Comparison of ENCODE assay signal across 8 mouse cellular contexts in the genomic region with DNA sequence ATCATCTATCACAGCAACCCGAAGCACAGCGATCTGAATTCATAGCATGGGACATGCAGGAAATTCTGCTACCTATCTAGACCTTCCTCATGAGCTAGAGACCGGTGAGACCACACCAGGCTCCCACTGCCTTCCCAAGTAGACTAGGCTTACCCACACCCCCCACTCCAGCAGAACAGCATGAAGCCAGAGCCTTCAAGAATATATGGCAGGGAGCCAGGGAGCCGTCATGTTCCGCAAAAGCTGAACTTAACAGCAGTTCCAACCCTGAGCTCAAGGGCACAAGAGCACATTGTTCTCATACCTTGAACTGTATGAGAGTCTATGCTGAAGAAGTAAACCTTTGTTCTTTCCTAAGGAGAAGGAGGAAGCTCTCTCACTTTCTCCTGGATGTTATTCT. TPM values are rescaled to one million over a fixed set of nuclear protein-coding genes. Genes with fewer than 3 reads are reported as not detected.
DNase-seq lines count a peak whose midpoint lies in the region; ATAC-seq lines count a peak whose summit lies in the region.

No protein-coding gene starts in this region.

- no peak overlapping the region for H3K4me3 ChIP-seq in heart, embryonic 12.5 days

- peaks cover 22% of the 10 kb centered on the region for H3K4me1 ChIP-seq in heart, embryonic 12.5 days (replicated peaks)

- WGBS in heart, embryonic 12.5 days: 46% methylated on average over 5 of the region's 5 CpGs

- H3K27ac ChIP-seq in heart, embryonic 12.5 days (ENCODE audit: poor library complexity, severe bottlenecking): peak overlapping the region; percentile 49

- no peak overlapping the region for H3K9ac ChIP-seq in heart, embryonic 12.5 days

- peak; percentile 66 for ATAC-seq in heart, embryonic 12.5 days (ENCODE audit: insufficient number of reproducible peaks, low FRiP score)
- ATAC-seq in CD4-positive, CD25-positive, alpha-beta regulatory T cell, adult 4 months: no peak

- DNase-seq in heart, adult 8-10 months (ENCODE audit: low spot score): no peak
- peak; percentile 40 for DNase-seq in right cerebral cortex, postnatal 4 days
- no peak for DNase-seq in right cerebral cortex, postnatal 25 days
- DNase-seq in lung, adult 18-20 months: peak; percentile 73 to 83
- DNase-seq in yolk sac, embryonic 10.5 days (ENCODE audit: low spot score): no peak
- no peak for DNase-seq in c-Kit-positive CD71-positive TER-119-positive erythroid progenitor cells, embryonic 14.5 days (ENCODE audit: low spot score)

- H3K4me2 ChIP-seq in heart, embryonic 12.5 days: peak overlapping the region; percentile 41

- H3K9me3 ChIP-seq in heart, embryonic 12.5 days (replicated peaks): peaks cover 4% of the 10 kb centered on the region; the same call in 1 of the 2 replicates

- no peaks in the 10 kb centered on the region for H3K27me3 ChIP-seq in heart, embryonic 12.5 days (replicated peaks)

- no peaks in the 10 kb centered on the region for H3K36me3 ChIP-seq in heart, embryonic 12.5 days

RNA-seq across cellular contexts. Expression of a gene that starts 32.4 kb away (rescaled TPM):
- polyA plus RNA-seq in heart, embryonic 12.5 days (2016; fragmentation: Nextera tagmentation; extraction: Ambion mirVana): 6.4 and 6.5 TPM in 2 replicates
- total RNA-seq in heart, adult 8-10 months (2022): 1 to 10 TPM; 1.1 to 3.0 (median 2.0) TPM
- polyA plus RNA-seq in CD4-positive, CD25-positive, alpha-beta regulatory T cell, adult 4 months (2017; shearing (Covaris generic)): under 1 TPM; 0.42 to 0.79 TPM

Comparison
In these comparisons a context has a peak if more than half of its experiments do, and no peak if none do; other contexts are left out.
1. DNase-seq: peak in right cerebral cortex, postnatal 4 days (single experiment) and lung, adult 18-20 months (2 of 2); none in heart, adult 8-10 months (single experiment), right cerebral cortex, postnatal 25 days (single experiment), yolk sac, embryonic 10.5 days (single experiment) and c-Kit-positive CD71-positive TER-119-positive erythroid progenitor cells, embryonic 14.5 days (single experiment).